Mouse (Mus musculus) MEL (cell line): Measurements from ENCODE around the gene Slc25a33.

ENCODE experiments used
- CTCF ChIP-seq, 3 experiments: IDR thresholded peaks in 2 of 3; conservative IDR thresholded peaks in 1 of 3; 2 replicates each; pipeline ENCODE4 v1.5.1; 2011 to 2012; ENCODE audit warnings: low read length in 3 of 3, low read depth in 2 of 3, mild to moderate bottlenecking in 2 of 3, improper control_type of control experiment in 1 of 3, inconsistent platforms in 1 of 3, mixed read lengths in 1 of 3, moderate library complexity in 1 of 3; ENCODE audit not compliant: control insufficient read depth in 1 of 3, insufficient read depth in 1 of 3, poor library complexity in 1 of 3, severe bottlenecking in 1 of 3
- MAX ChIP-seq: IDR thresholded peaks from 2 replicates; pipeline ENCODE4 v1.6.1; 2011; ENCODE audit warnings: low read length, improper control_type of control experiment

DNA sequence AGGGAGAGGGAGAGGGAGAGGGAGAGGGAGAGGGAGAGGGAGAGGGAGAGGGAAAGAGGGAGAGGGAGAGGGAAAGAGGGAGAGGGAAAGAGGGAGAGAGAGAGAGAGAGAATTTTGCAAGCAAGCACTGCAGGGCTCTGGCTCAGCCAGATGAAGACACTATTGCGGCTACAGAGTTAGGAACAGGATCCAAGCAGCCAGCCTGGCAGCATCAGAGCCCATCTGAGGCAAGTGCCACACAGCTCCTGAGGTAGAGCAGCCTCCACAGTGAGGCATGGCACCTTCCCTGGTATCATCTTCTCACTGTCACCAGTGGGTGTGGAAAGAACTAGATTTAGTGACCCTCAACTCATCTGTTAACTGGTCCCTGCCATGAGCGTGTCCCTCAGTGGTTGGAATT lies 24.0 kb upstream of the Slc25a33 start:
- TF ChIP-seq MAX (no peak), CTCF (IDR thresholded peaks at IDR 0.05 in 2 of 3, conservative IDR thresholded peaks at IDR 0.05 in 1 of 3; ENCODE audit: control insufficient read depth in 1 of 3, insufficient read depth in 1 of 3, low read depth in 2 of 3, low read length in 3 of 3, poor library complexity in 1 of 3, severe bottlenecking in 1 of 3) (no peak)
